Mouse (Mus musculus): Measurements from ENCODE around the gene Sorl1. TPM values are rescaled to one million over a fixed set of nuclear protein-coding genes. Genes with fewer than 3 reads are reported as not detected.

Gene Sorl1
- polyA plus RNA-seq (2015; fragmentation: Nextera tagmentation; extraction: Ambion mirVana): 3.4 and 5.4 TPM in 2 replicates

DNA sequence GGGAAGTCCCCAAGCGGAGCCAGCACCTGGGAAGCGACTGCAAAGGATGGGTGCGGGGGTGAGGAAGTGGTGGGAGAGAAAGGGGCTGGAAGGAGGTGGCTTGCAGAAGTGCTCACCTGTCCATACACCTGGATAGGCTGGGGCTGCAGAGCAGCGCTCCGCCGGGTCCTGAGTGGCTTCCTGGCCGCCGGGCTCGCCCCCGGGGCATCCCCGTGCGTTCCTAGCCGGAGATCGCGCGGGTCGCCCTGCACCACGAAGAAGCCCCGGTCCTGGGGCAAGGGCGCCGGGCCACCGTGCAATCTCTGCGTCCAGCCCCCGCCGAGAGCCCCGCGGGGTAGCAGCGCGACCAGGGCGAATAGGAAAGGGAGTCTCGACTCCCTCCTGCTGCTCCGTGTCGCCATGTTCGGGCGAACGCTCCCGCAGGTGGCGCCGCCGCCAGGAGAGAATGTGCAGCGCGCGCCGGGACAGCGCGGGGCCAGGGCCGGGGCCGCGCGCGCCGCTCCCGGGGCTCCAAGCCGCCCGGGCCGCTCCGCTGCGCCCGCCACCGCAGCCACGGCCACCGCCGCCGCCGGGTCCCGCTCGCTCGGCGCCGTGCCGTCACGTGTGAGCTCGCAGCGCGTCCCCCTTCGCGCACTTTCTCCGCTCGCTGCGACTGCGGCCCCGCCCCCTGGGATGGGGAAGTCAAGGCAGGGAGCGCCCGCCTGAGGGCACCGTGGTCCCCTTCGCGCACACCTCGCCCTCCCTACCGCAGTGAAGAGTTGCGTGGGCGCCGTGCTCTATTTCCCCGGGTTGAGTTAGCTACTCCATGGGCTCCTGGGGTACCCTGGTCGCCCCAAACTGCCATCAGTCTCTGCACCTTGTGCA is at the start of gene Sorl1:
Sorl1 (minus strand) TSS at position 585 of the 864 bp plus-strand sequence.
- WGBS: under 1% methylated on average over 86 of the region's 94 CpGs
- Histone ChIP-seq H3K4me2 (replicated peaks) (peak within 1 kb of the TSS; percentile 96), H3K4me3 (peak within 1 kb of the TSS; percentile 80), H3K4me1 (peaks cover 14% of the 10 kb centered on the region), H3K27ac (no peak within 1 kb of the TSS), H3K36me3 (no peaks in the 10 kb centered on the region), H3K9me3 (no peaks in the 10 kb centered on the region), H3K9ac (peak within 1 kb of the TSS; percentile 81), H3K27me3 (peaks cover 44% of the 10 kb centered on the region)
- peak; percentile 76 for ATAC-seq (ENCODE audit: low FRiP score, low read depth)

DNA sequence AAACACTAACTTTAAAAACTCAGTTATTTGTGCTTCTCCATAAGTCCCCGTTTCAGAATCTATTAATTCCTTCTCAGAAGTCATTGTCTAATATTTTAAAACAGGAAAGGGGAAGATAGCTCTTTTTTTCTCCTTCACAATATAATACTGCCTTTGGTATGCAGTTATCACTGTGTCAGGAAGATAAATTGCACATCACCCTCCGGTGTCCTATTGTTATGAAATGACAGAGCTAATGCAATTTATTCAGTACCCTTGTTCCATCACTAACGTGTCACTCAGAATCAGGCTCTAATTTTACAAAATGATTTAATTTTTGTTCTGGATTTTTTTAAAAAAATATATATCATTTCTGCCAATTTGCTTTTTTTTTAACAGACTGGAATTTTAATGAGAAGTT is 49.7 kb upstream of the Sorl1 start:
- H3K4me1 ChIP-seq: no peaks in the 10 kb centered on the region
- H3K4me3 ChIP-seq: no peak overlapping the region
- no peak overlapping the region for H3K27ac ChIP-seq
- no peaks in the 10 kb centered on the region for H3K9me3 ChIP-seq
- WGBS: 86% methylated on average over 3 of the region's 3 CpGs
- no peak overlapping the region for H3K4me2 ChIP-seq (replicated peaks)
- no peak for ATAC-seq (ENCODE audit: low FRiP score, low read depth)
- H3K27me3 ChIP-seq: no peaks in the 10 kb centered on the region
- no peak overlapping the region for H3K9ac ChIP-seq
- no peaks in the 10 kb centered on the region for H3K36me3 ChIP-seq

GRCm38 (mm10) chr9:42169491-42169890 is 45.4 kb upstream of the Sorl1 start:
- Histone ChIP-seq H3K4me2 (replicated peaks) (no peak overlapping the region), H3K9ac (no peak overlapping the region), H3K27me3 (no peaks in the 10 kb centered on the region), H3K4me1 (no peaks in the 10 kb centered on the region), H3K36me3 (no peaks in the 10 kb centered on the region), H3K4me3 (no peak overlapping the region), H3K27ac (no peak overlapping the region), H3K9me3 (peaks cover 6% of the 10 kb centered on the region; the same call in 1 of the 2 replicates)
- WGBS: 89% methylated on average over 8 of the region's 8 CpGs
- no peak for ATAC-seq (ENCODE audit: low FRiP score, low read depth)

DNA sequence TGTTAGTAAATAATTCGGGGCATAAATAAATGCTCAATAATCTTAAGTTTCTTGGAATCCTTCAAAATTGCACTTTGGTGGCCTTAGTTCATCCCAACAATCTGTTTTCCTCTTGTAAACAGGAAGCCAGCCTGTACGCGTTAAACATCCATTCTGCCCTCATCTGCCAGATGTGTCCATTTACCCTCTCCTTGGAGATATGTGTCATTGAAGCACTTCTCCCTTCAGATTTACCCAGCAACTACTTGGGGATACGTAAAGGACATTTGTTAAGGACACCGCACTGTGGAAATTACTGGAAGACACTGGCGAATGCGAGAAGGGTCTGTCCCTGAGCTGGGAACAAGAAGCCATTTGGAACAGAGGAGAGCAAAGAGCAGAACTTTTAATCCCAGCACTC is 44.9 kb upstream of the Sorl1 start:
- H3K4me2 ChIP-seq (replicated peaks): no peak overlapping the region
- H3K9ac ChIP-seq: no peak overlapping the region
- H3K36me3 ChIP-seq: no peaks in the 10 kb centered on the region
- H3K27me3 ChIP-seq: no peaks in the 10 kb centered on the region
- 89% methylated on average over 7 of the region's 7 CpGs for WGBS
- ATAC-seq (ENCODE audit: low FRiP score, low read depth): no peak
- H3K9me3 ChIP-seq: peaks cover 6% of the 10 kb centered on the region; the same call in 1 of the 2 replicates
- no peak overlapping the region for H3K4me3 ChIP-seq
- no peaks in the 10 kb centered on the region for H3K4me1 ChIP-seq
- no peak overlapping the region for H3K27ac ChIP-seq

DNA sequence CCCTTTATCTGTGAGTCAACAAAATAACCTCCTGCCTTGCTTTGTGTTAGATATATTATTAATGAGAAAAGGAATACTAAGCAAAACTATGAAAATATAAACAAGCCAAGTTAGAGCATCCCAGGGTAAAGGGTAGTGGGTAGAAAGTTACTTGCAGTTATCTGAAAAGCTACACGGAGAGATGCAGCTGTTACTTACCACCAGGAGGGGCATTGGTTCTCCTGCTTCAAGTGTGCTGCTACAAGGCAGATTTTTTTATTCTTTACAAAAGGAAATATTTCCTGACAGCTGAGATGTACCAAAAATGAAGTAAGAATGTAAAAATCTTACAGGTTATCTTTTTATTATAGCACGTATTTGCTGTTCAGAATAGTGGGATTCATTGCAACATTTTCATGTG is 40.8 kb upstream of the Sorl1 start:
- Histone ChIP-seq H3K9ac (no peak overlapping the region), H3K27ac (no peak overlapping the region), H3K36me3 (no peaks in the 10 kb centered on the region), H3K4me2 (replicated peaks) (no peak overlapping the region), H3K4me3 (no peak overlapping the region), H3K4me1 (no peaks in the 10 kb centered on the region), H3K9me3 (peaks cover 6% of the 10 kb centered on the region; the same call in 1 of the 2 replicates), H3K27me3 (no peaks in the 10 kb centered on the region)
- ATAC-seq (ENCODE audit: low FRiP score, low read depth): no peak
- WGBS: 81% methylated on average over 2 of the region's 2 CpGs

DNA sequence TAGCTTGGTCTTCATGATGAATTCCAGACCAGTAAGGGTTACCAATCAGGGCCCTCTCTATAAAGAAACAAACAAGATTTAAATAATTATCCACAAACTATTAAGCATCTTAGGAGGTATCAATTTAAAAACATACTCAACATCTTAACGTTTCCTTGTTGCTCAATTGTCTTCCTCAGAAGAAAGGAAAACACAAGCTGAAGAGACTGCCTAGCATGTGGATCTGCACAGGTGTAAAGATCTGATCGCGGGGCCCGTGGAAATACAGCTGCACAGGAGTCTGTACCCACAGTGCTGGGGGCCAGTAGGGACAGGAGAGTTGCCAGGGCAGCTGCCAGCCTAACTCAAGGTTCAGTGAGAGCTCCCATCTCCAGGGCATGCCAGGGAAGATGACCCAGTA is 38.9 kb upstream of the Sorl1 start:
- Histone ChIP-seq H3K27me3 (no peaks in the 10 kb centered on the region), H3K9me3 (peaks cover 6% of the 10 kb centered on the region; the same call in 1 of the 2 replicates), H3K4me1 (no peaks in the 10 kb centered on the region), H3K36me3 (no peaks in the 10 kb centered on the region), H3K4me2 (replicated peaks) (no peak overlapping the region), H3K9ac (no peak overlapping the region), H3K27ac (no peak overlapping the region), H3K4me3 (no peak overlapping the region)
- no peak for ATAC-seq (ENCODE audit: low FRiP score, low read depth)
- WGBS: 90% methylated on average over 4 of the region's 4 CpGs

DNA sequence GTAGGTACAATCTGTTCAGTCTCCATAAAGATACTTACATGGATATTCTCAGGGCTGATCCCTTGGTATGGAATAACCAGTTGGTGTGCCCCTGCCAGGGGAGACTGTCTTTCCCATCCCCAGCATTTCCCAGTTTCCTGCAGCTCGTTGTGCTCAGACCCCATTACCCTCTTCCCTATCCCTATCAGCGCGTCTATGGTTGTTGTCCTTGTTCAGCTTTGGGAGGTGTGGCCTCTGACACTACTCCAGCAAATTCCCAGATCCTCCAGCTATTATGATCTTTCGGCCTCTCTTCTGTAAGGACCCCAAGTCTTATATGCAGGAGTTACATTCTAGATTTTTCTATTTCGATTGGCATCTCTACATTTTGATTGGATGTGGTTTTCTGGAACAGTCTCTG is 35.3 kb upstream of the Sorl1 start:
- no peaks in the 10 kb centered on the region for H3K27me3 ChIP-seq
- H3K4me2 ChIP-seq (replicated peaks): no peak overlapping the region
- H3K9me3 ChIP-seq: no peaks in the 10 kb centered on the region
- H3K4me1 ChIP-seq: no peaks in the 10 kb centered on the region
- ATAC-seq (ENCODE audit: low FRiP score, low read depth): no peak
- no peak overlapping the region for H3K27ac ChIP-seq
- WGBS: 62% methylated on average over 5 of the region's 5 CpGs
- H3K9ac ChIP-seq: no peak overlapping the region
- H3K4me3 ChIP-seq: no peak overlapping the region
- no peaks in the 10 kb centered on the region for H3K36me3 ChIP-seq

DNA sequence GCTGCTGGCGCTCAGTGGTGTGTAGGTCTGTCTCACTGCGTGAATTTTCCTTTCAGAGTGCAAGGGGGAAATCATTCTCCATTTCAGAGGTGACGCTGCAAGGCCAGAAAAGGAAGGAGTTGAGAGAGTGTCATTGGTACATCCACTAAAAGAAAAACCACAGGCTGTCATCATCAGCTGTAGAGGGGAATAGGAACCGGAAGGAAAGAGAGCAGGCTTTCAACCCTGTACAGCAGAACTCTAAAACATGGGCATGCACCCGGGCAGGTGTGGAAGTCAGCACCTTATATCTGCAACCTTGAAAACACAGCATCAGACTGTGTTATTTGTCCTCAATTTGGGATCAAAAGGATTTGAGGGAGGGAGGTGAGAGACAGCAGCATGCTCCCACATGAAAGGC is 34.6 kb upstream of the Sorl1 start:
- no peaks in the 10 kb centered on the region for H3K4me1 ChIP-seq
- no peaks in the 10 kb centered on the region for H3K27me3 ChIP-seq
- H3K9me3 ChIP-seq: no peaks in the 10 kb centered on the region
- H3K9ac ChIP-seq: no peak overlapping the region
- H3K4me3 ChIP-seq: no peak overlapping the region
- whole genome bisulfite sequencing: 51% methylated on average over 5 of the region's 5 CpGs
- no peak overlapping the region for H3K27ac ChIP-seq
- no peak for ATAC-seq (ENCODE audit: low FRiP score, low read depth)
- no peak overlapping the region for H3K4me2 ChIP-seq (replicated peaks)
- no peaks in the 10 kb centered on the region for H3K36me3 ChIP-seq

DNA sequence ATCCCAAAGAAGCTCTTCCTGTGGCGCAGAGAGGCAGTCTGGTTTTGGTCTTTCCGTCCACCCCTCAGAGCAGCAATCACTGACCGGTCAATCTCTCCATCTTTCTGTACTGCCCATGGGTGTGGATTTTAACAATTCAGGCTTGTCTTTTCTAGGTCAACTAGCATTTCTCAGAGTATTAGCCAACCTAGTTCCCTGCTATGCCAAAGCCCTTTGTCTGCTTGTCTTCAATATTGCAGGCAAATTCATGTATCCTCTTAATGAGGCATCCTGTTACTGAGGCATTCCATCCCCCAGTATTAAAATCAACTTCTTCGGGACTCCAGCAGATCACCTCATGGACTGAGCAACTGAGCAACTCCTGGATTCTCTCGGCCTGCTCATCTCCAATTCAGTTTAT is 33.9 kb upstream of the Sorl1 start:
- H3K4me3 ChIP-seq: no peak overlapping the region
- H3K9me3 ChIP-seq: no peaks in the 10 kb centered on the region
- H3K27me3 ChIP-seq: no peaks in the 10 kb centered on the region
- H3K4me2 ChIP-seq (replicated peaks): no peak overlapping the region
- no peaks in the 10 kb centered on the region for H3K36me3 ChIP-seq
- H3K27ac ChIP-seq: no peak overlapping the region
- ATAC-seq (ENCODE audit: low FRiP score, low read depth): no peak
- H3K9ac ChIP-seq: no peak overlapping the region
- 90% methylated on average over 5 of the region's 5 CpGs for WGBS
- H3K4me1 ChIP-seq: no peaks in the 10 kb centered on the region

GRCm38 (mm10) chr9:42156566-42156965 is 32.5 kb upstream of the Sorl1 start:
- H3K27me3 ChIP-seq: no peaks in the 10 kb centered on the region
- H3K9me3 ChIP-seq: no peaks in the 10 kb centered on the region
- no peak for ATAC-seq (ENCODE audit: low FRiP score, low read depth)
- H3K4me1 ChIP-seq: no peaks in the 10 kb centered on the region
- no peak overlapping the region for H3K27ac ChIP-seq
- no peak overlapping the region for H3K9ac ChIP-seq
- WGBS: 71% methylated on average over 3 of the region's 3 CpGs
- H3K4me2 ChIP-seq (replicated peaks): no peak overlapping the region
- no peak overlapping the region for H3K4me3 ChIP-seq
- H3K36me3 ChIP-seq: no peaks in the 10 kb centered on the region

DNA sequence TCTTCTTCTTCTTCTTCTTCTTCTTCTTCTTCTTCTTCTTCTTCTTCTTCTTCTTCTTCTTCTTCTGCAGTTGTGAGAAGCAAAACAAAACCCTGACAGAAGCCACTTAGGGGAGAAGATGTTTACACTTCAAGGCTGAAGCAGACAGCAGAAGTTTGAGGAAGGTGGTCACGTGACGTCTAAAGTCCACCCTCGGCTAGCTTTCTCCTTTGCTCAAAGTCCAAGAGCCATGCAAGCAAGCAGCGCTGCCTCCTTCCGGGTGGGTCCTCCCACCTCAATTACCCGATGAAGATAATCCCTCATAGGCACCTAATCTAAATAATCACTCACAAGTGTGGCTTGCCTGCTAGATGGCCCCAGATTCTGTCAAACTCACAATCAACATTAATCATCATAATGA is 30.6 kb upstream of the Sorl1 start:
- Histone ChIP-seq H3K9me3 (no peaks in the 10 kb centered on the region), H3K36me3 (no peaks in the 10 kb centered on the region), H3K27me3 (no peaks in the 10 kb centered on the region), H3K4me3 (no peak overlapping the region), H3K4me1 (no peaks in the 10 kb centered on the region), H3K4me2 (replicated peaks) (no peak overlapping the region), H3K9ac (no peak overlapping the region), H3K27ac (no peak overlapping the region)
- no peak for ATAC-seq (ENCODE audit: low FRiP score, low read depth)
- WGBS: 78% methylated on average over 6 of the region's 6 CpGs

DNA sequence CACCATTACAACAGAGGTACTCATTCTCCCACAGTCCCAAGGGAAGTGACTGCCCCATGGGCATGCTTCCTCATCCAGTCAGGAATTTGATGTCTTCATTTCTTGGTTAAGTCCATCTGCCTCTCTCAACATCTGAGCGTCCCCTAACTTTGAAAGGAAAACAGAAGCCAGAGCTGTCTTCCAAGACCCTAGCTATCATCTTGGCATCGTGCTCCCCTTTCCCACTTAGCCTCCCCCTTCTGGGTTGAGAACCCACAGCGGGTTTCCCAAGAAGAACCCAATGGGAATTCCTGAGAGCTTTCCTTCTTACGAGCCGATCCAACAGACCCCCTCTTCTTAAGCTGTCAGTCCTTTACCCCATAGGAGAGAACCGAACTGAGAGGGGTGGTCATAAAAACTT is 24.7 kb upstream of the Sorl1 start:
- no peaks in the 10 kb centered on the region for H3K9me3 ChIP-seq
- 69% methylated on average over 6 of the region's 6 CpGs for WGBS

GRCm38 (mm10) chr9:42148036-42148435 is 23.9 kb upstream of the Sorl1 start:
- no peaks in the 10 kb centered on the region for H3K4me1 ChIP-seq
- 85% methylated on average over 4 of the region's 4 CpGs for WGBS
- H3K4me3 ChIP-seq: no peak overlapping the region
- no peaks in the 10 kb centered on the region for H3K36me3 ChIP-seq
- no peak overlapping the region for H3K4me2 ChIP-seq (replicated peaks)
- H3K27me3 ChIP-seq: no peaks in the 10 kb centered on the region
- no peak for ATAC-seq (ENCODE audit: low FRiP score, low read depth)
- H3K27ac ChIP-seq: no peak overlapping the region
- no peaks in the 10 kb centered on the region for H3K9me3 ChIP-seq
- H3K9ac ChIP-seq: no peak overlapping the region

More for the DNA sequence above, 24.7 kb upstream of the Sorl1 start:
- no peak overlapping the region for H3K4me3 ChIP-seq
- no peaks in the 10 kb centered on the region for H3K4me1 ChIP-seq
- no peak overlapping the region for H3K27ac ChIP-seq
- no peak overlapping the region for H3K9ac ChIP-seq
- H3K36me3 ChIP-seq: no peaks in the 10 kb centered on the region
- ATAC-seq (ENCODE audit: low FRiP score, low read depth): no peak
- H3K4me2 ChIP-seq (replicated peaks): no peak overlapping the region
- no peaks in the 10 kb centered on the region for H3K27me3 ChIP-seq
